Mouse (Mus musculus) leukemia stem cell, adult 10-12 weeks (primary cell): ENCODE measurements around the gene Cd69. TPM values are rescaled to one million over a fixed set of nuclear protein-coding genes. Genes with fewer than 3 reads are reported as not detected.

Source experiments
- polyA plus RNA-seq: library from polyadenylated mRNA; stranded (reverse); fragments of >175 nt; gene quantifications from 2 replicates; pipeline ENCODE4 v1.2.3, GENCODE M21; 2012; ENCODE audit warnings: low replicate concordance

Cd69 gene
- polyA plus RNA-seq = 0.64 and 0.90 TPM in 2 replicates

GRCm38 (mm10) chr6:129275220-129275619 lies at the start of gene Cd69:
Gene Cd69 (minus strand): TSS chr6:129275436.

Other genes starting within 250 kb of the Cd69 start
- gene Klrb1f, start 229.5 kb downstream of the Cd69 start, polyA plus RNA-seq = 0.25 and 1.1 TPM in 2 replicates
- not detected in 2 replicates for gene Clec2e, start 174.5 kb downstream of the Cd69 start, polyA plus RNA-seq
- 7.9 and 10.7 TPM in 2 replicates for gene Clec2d, start 94.8 kb downstream of the Cd69 start, polyA plus RNA-seq
- not detected in 2 replicates for gene 4922502D21Rik, start 56.4 kb upstream of the Cd69 start, polyA plus RNA-seq
- gene Clec12a, start 67.3 kb upstream of the Cd69 start, polyA plus RNA-seq = 0.56 TPM in 1 of 2 replicates, not detected in the other
- not detected in 2 replicates for gene Clec12b, start 110.4 kb upstream of the Cd69 start, polyA plus RNA-seq
- gene Clec1b, start 121.9 kb upstream of the Cd69 start, polyA plus RNA-seq = 0.27 TPM in 1 of 2 replicates, not detected in the other
- gene Clec9a, start 133.4 kb upstream of the Cd69 start, polyA plus RNA-seq = 0.32 TPM in 1 of 2 replicates, not detected in the other
- 0.09 TPM in 1 of 2 replicates, not detected in the other for gene Clec1a, start 176.6 kb upstream of the Cd69 start, polyA plus RNA-seq
- 0.05 TPM in 1 of 2 replicates, not detected in the other for gene Olr1, start 231.7 kb upstream of the Cd69 start, polyA plus RNA-seq
- not detected in 2 replicates for gene Tmem52b, start 237.1 kb upstream of the Cd69 start, polyA plus RNA-seq